Mouse (Mus musculus) ES-E14 (cell line): ENCODE measurements around the gene Nhsl1. TPM values are rescaled to one million over a fixed set of nuclear protein-coding genes. Genes with fewer than 3 reads are reported as not detected.

Experiments used
- DNase-seq: peaks from one replicate; pipeline ENCODE4 v3.0.0-alpha.2; 2013; ENCODE audit warnings: low read depth, low spot score
- H3K27ac ChIP-seq: 2 replicates; pipeline ENCODE4 v1.5.1; 2012; ENCODE audit warnings: low read depth, mild to moderate bottlenecking, low read length, moderate library complexity, mixed read lengths; ENCODE audit not compliant: poor library complexity, insufficient read depth, severe bottlenecking
- H3K36me3 ChIP-seq: 2 replicates; pipeline ENCODE4 v1.6.1; 2012; ENCODE audit warnings: mild to moderate bottlenecking, low read length, moderate library complexity, mixed read lengths; ENCODE audit not compliant: control insufficient read depth, poor library complexity, insufficient read depth, severe bottlenecking
- H3K4me1 ChIP-seq, 2 experiments: fragments of 150-350 bp in 1 of 2; sonication (generic) in 1 of 2; 2 replicates each; pipeline ENCODE4 v1.6.1; 2012; ENCODE audit warnings: low read length in 2 of 2, mild to moderate bottlenecking in 1 of 2, mixed read lengths in 1 of 2; ENCODE audit not compliant: control insufficient read depth in 2 of 2, insufficient read depth in 2 of 2, poor library complexity in 1 of 2
- H3K4me3 ChIP-seq, 2 experiments: fragments of 150-350 bp in 1 of 2; sonication (generic) in 1 of 2; 2 replicates each; pipeline ENCODE4 v1.5.1; 2012; ENCODE audit warnings: low read length in 2 of 2, low read depth in 1 of 2, mild to moderate bottlenecking in 1 of 2, mixed read lengths in 1 of 2; ENCODE audit not compliant: insufficient read depth in 1 of 2, poor library complexity in 1 of 2, severe bottlenecking in 1 of 2
- H3K9ac ChIP-seq: 2 replicates; pipeline ENCODE4 v1.6.1; 2012; ENCODE audit warnings: low read depth, mild to moderate bottlenecking, low read length, mixed read lengths; ENCODE audit not compliant: poor library complexity, insufficient read depth, severe bottlenecking
- H3K9me3 ChIP-seq: fragments of 150-350 bp; sonication (generic); 2 replicates; pipeline ENCODE4 v1.6.1; 2012; ENCODE audit warnings: low read depth, mild to moderate bottlenecking, low read length; ENCODE audit not compliant: control insufficient read depth, insufficient read depth
- CHD2 ChIP-seq: IDR thresholded peaks from 2 replicates; pipeline ENCODE4 v1.6.1; 2014; ENCODE audit warnings: mild to moderate bottlenecking, low read depth, low read length, inconsistent platforms
- HCFC1 ChIP-seq: IDR thresholded peaks from 2 replicates; pipeline ENCODE4 v1.6.1; 2012; ENCODE audit warnings: low read length, inconsistent platforms, borderline replicate concordance; ENCODE audit not compliant: insufficient read depth
- MAFK ChIP-seq: IDR thresholded peaks from 2 replicates; pipeline ENCODE4 v1.6.1; 2014; ENCODE audit warnings: mild to moderate bottlenecking, low read depth, low read length, inconsistent platforms; ENCODE audit not compliant: insufficient read depth
- ZC3H11A ChIP-seq: IDR thresholded peaks from 2 replicates; pipeline ENCODE4 v1.6.1; 2012; ENCODE audit warnings: low read depth, mild to moderate bottlenecking, inconsistent platforms, low read length, borderline replicate concordance
- ZNF384 ChIP-seq: IDR thresholded peaks from 2 replicates; pipeline ENCODE4 v1.6.1; 2012; ENCODE audit warnings: low read depth, low read length, inconsistent platforms
- in situ Hi-C, 2 experiments: fragments of 600-800 bp; cut with MboI; formaldehyde crosslinking; loops; one replicate each; pipeline ENCODE4 v1.15.1; 2025; ENCODE audit warnings: low sequenced_read_pairs in 2 of 2, inconsistent platforms in 1 of 2; ENCODE audit not compliant: unreplicated experiment in 2 of 2
- total RNA-seq: library from RNA; depleted of rRNA; stranded (reverse); fragments of 300-350 nt; gene quantifications from 2 replicates; pipeline ENCODE4 v1.2.3, GENCODE M21; 2012

Nhsl1 gene
- total RNA-seq, 1 experiment: 7.7 TPM

GRCm38 (mm10) chr10:18403992-18404391 is 85.2 kb downstream of the Nhsl1 start:
- Histone ChIP-seq H3K36me3 (no peaks in the 10 kb centered on the region), H3K9me3 (no peaks in the 10 kb centered on the region), H3K9ac (no peak overlapping the region), H3K4me3 (no peak overlapping the region), H3K27ac (no peak overlapping the region), H3K4me1 (peaks cover 8 to 12% of the 10 kb centered on the region in 2 experiments; a peak in 3 of 4 replicates)
- in situ Hi-C loops: no loop called here
- no peak for TF ChIP-seq CHD2
- no peak for TF ChIP-seq HCFC1
- TF ChIP-seq MAFK: no peak
- TF ChIP-seq ZNF384: no peak
- no peak for TF ChIP-seq ZC3H11A
- no peak for DNase-seq

DNA sequence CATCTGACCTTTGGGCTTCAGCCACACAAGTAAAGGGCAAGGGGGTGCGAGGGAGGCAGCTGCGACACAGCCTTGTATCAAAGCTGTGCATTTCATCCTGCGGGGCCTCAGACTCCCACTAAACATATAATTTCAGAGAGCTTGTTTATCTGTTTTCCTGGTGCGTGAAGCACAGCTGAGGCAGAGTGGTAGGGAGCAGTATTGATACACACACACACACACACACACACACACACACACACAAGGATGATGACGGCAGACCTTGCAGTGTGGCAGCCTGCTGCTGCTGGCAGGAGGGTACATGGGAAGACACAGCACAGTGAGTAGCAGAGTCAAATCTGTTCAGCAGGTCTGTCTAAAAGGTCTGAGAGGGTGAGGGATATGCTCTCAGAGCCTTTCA is 85.9 kb downstream of the Nhsl1 start:
- Histone ChIP-seq H3K36me3 (no peaks in the 10 kb centered on the region), H3K9ac (no peak overlapping the region), H3K27ac (no peak overlapping the region), H3K9me3 (no peaks in the 10 kb centered on the region), H3K4me1 (peaks cover 8 to 12% of the 10 kb centered on the region in 2 experiments; a peak in 3 of 4 replicates), H3K4me3 (no peak overlapping the region)
- in situ Hi-C loops: no loop called here
- DNase-seq: no peak
- TF ChIP-seq CHD2 (no peak), HCFC1 (no peak), ZC3H11A (no peak), ZNF384 (no peak), MAFK (no peak)

DNA sequence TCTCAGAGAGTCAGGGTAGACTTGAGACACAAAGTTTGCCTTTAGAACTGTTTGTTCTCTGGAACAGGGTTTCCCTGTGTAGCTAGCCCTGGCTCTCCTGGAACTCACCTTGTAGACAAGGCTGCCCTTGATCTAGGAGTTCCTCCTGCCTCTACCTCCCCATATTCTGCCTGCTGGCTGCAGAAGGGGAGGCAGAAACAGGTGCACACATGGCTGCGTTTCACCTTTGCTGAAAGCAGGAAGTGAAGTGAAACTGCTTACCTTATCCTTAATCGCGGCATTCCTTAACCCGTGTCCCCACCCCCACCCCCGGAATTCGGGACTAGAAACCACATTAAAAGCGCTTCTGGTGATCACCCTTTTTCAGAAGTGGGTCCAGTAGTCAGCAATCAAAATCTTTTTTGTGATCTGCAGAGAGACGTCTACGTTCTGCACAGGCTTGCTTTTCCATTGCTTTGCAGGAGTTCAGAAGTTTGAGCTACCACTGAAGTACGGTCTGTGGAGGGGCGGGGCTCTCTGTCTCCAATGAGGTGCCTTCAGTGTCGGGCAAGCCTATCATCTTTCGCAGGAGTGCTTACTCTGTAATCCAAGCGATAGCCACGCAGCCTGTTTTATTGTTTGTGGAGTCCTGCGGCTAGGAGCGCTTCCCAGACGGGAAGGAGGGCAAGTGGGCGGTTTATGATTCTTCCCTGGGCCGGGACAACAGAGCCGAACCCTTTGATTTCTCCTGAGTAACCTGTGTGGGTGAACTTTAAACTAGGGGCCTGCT is 88.5 kb downstream of the Nhsl1 start:
- Histone ChIP-seq H3K9me3 (no peaks in the 10 kb centered on the region), H3K36me3 (no peaks in the 10 kb centered on the region), H3K4me1 (peaks cover 13 to 15% of the 10 kb centered on the region in 2 experiments; a peak in 3 of 4 replicates), H3K9ac (peak overlapping the region; percentile 36; the same call in 1 of the 2 replicates), H3K27ac (no peak overlapping the region), H3K4me3 (peak overlapping the region; percentile 48 to 74)
- TF ChIP-seq CHD2 (0 out of 2 replicates have a peak, but pooled peaks have one; percentile 48), HCFC1 (no peak), ZNF384 (no peak), MAFK (peak; percentile 20; the same call in 1 of the 2 replicates), ZC3H11A (no peak)
- peak; percentile 80 for DNase-seq
- in situ Hi-C loops: no loop called here

DNA sequence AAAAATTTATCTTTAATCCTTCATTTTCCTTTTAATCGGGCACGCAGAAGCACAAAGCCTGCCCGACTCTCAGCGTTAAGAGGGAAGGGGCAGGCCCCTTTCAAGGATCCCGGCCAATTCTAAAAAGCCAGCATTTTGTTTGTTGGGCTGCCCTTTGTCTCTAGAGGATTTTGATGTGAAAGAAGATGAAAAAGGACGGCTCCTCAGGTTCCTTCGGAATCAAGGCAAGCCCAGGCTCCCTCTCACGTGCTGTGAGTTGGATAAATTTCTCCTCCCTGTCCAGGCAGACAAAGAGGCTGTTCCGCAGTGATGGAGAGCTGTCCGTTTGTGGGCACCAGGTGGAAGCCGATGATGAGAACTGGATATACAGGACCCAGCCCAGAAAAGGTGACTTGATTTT is 89.3 kb downstream of the Nhsl1 start:
- Histone ChIP-seq H3K9me3 (no peaks in the 10 kb centered on the region), H3K4me1 (peaks cover 14 to 15% of the 10 kb centered on the region in 2 experiments; a peak in 3 of 4 replicates), H3K27ac (no peak overlapping the region), H3K36me3 (no peaks in the 10 kb centered on the region), H3K9ac (no peak overlapping the region), H3K4me3 (peak overlapping the region in 1 of 2 experiments; percentile 74; a peak in 2 of 4 replicates)
- in situ Hi-C loops: no loop called here
- TF ChIP-seq ZC3H11A (no peak), ZNF384 (no peak), MAFK (no peak), HCFC1 (no peak), CHD2 (no peak)
- no peak for DNase-seq
